Mouse (Mus musculus) forebrain, embryonic 16.5 days (tissue): ENCODE measurements around the gene Uts2b. TPM values are rescaled to one million over a fixed set of nuclear protein-coding genes. Genes with fewer than 3 reads are reported as not detected.

ENCODE experiments used
- ATAC-seq: fragments of 200-750 bp; cut with Nextera tagmentation; 2 replicates; pipeline ENCODE4 v1.8.0; 2017; ENCODE audit warnings: mild to moderate bottlenecking, moderate library complexity
- H3K27ac ChIP-seq: fragments of 300-500 bp; sonication (generic); 2 replicates; pipeline ENCODE4 v1.5.1; 2014; ENCODE audit warnings: low read length, control low read depth
- H3K27me3 ChIP-seq: fragments of 300-500 bp; sonication (generic); replicated peaks from 2 replicates; pipeline ENCODE4 v1.6.1; 2014; ENCODE audit warnings: low read length; ENCODE audit not compliant: control insufficient read depth, insufficient read depth
- H3K36me3 ChIP-seq: fragments of 300-500 bp; sonication (generic); 2 replicates; pipeline ENCODE4 v1.6.1; 2014; ENCODE audit not compliant: control insufficient read depth, insufficient read depth
- H3K4me1 ChIP-seq: fragments of 300-500 bp; sonication (generic); replicated peaks from 2 replicates; pipeline ENCODE4 v1.6.1; 2014; ENCODE audit warnings: low read length; ENCODE audit not compliant: control insufficient read depth, insufficient read depth
- H3K4me2 ChIP-seq: fragments of 300-500 bp; sonication (generic); 2 replicates; pipeline ENCODE4 v1.6.1; 2014; ENCODE audit warnings: mild to moderate bottlenecking, low read length, control low read depth
- H3K4me3 ChIP-seq: fragments of 300-500 bp; sonication (generic); replicated peaks from 2 replicates; pipeline ENCODE4 v1.5.1; 2014; ENCODE audit warnings: mild to moderate bottlenecking, low read length, control low read depth
- H3K9ac ChIP-seq: fragments of 300-500 bp; sonication (generic); replicated peaks from 2 replicates; pipeline ENCODE4 v1.6.1; 2014; ENCODE audit warnings: low read depth, low read length, control low read depth
- H3K9me3 ChIP-seq: fragments of 300-500 bp; sonication (generic); 2 replicates; pipeline ENCODE4 v1.6.1; 2016; ENCODE audit warnings: low read length; ENCODE audit not compliant: control insufficient read depth
- WGBS: fragments of 180-500 bp; shearing (Covaris S2); extraction: QIAGEN DNeasy Blood & Tissue Kit; methylation state at CpG from one replicate; pipeline ENCODE4 v1.1.7; 2014; 5-methylcytosine and 5-hydroxymethylcytosine counted together
- polyA plus RNA-seq: library from polyadenylated mRNA; unstranded; fragments of >200 nt; fragmentation: Nextera tagmentation; extraction: Ambion mirVana; gene quantifications from 2 replicates; pipeline ENCODE4 v1.2.1, GENCODE M21; 2015

Uts2b gene
- polyA plus RNA-seq, result not detected in 2 replicates

- no peaks in the 10 kb centered on the region for H3K4me1 ChIP-seq
- H3K4me3 ChIP-seq, result no peak within 1 kb of the TSS
- H3K4me2 ChIP-seq, result no peak within 1 kb of the TSS
- H3K9ac ChIP-seq, result no peak within 1 kb of the TSS
- ATAC-seq, result no peak
- no peaks in the 10 kb centered on the region for H3K9me3 ChIP-seq
- WGBS, result 80% methylated on average over 8 of the region's 8 CpGs
- H3K36me3 ChIP-seq, result no peaks in the 10 kb centered on the region
- H3K27ac ChIP-seq, result no peak within 1 kb of the TSS
- no peaks in the 10 kb centered on the region for H3K27me3 ChIP-seq
Observed at GRCm38 (mm10) chr16:27370191-27370590, at the start of gene Uts2b. Uts2b (minus strand) TSS chr16:27370239.

GRCm38 (mm10) chr16:27417632-27418031 lies 47.6 kb upstream of the Uts2b start:
- Histone ChIP-seq H3K36me3 (peaks cover 45% of the 10 kb centered on the region), H3K4me2 (no peak overlapping the region), H3K27ac (no peak overlapping the region), H3K27me3 (no peaks in the 10 kb centered on the region), H3K4me3 (no peak overlapping the region), H3K4me1 (no peaks in the 10 kb centered on the region), H3K9ac (no peak overlapping the region), H3K9me3 (peaks cover 2% of the 10 kb centered on the region; the same call in 1 of the 2 replicates)
- no peak for ATAC-seq
- 90% methylated on average over 3 of the region's 3 CpGs for WGBS

GRCm38 (mm10) chr16:27416937-27417584 lies 47.0 kb upstream of the Uts2b start:
- peaks cover 39% of the 10 kb centered on the region for H3K36me3 ChIP-seq
- no peak overlapping the region for H3K27ac ChIP-seq
- WGBS, result 96% methylated on average over 6 of the region's 6 CpGs
- no peak for ATAC-seq
- peaks cover 2% of the 10 kb centered on the region; the same call in 1 of the 2 replicates for H3K9me3 ChIP-seq
- H3K9ac ChIP-seq, result no peak overlapping the region
- H3K4me3 ChIP-seq, result no peak overlapping the region
- no peaks in the 10 kb centered on the region for H3K27me3 ChIP-seq
- no peaks in the 10 kb centered on the region for H3K4me1 ChIP-seq
- no peak overlapping the region for H3K4me2 ChIP-seq

- no peak overlapping the region for H3K27ac ChIP-seq
- no peak overlapping the region for H3K4me2 ChIP-seq
- ATAC-seq, result no peak
- peaks cover 8% of the 10 kb centered on the region for H3K36me3 ChIP-seq
- no peaks in the 10 kb centered on the region for H3K4me1 ChIP-seq
- H3K4me3 ChIP-seq, result no peak overlapping the region
- H3K9ac ChIP-seq, result no peak overlapping the region
- no peaks in the 10 kb centered on the region for H3K27me3 ChIP-seq
- no peaks in the 10 kb centered on the region for H3K9me3 ChIP-seq
Observed at GRCm38 (mm10) chr16:27404107-27404506, 34.1 kb upstream of the Uts2b start.

GRCm38 (mm10) chr16:27401579-27401978 lies 31.5 kb upstream of the Uts2b start:
- Histone ChIP-seq H3K4me1 (no peaks in the 10 kb centered on the region), H3K9me3 (no peaks in the 10 kb centered on the region), H3K27ac (no peak overlapping the region), H3K27me3 (no peaks in the 10 kb centered on the region), H3K36me3 (0 out of 2 replicates have a peak, but pooled peaks cover 3% of the 10 kb centered on the region), H3K9ac (no peak overlapping the region), H3K4me3 (no peak overlapping the region), H3K4me2 (no peak overlapping the region)
- 81% methylated on average over 2 of the region's 2 CpGs for WGBS
- ATAC-seq, result no peak

GRCm38 (mm10) chr16:27399719-27400253 lies 29.7 kb upstream of the Uts2b start:
- WGBS, result 95% methylated on average over 6 of the region's 6 CpGs
- Histone ChIP-seq H3K27me3 (no peaks in the 10 kb centered on the region), H3K4me3 (no peak overlapping the region), H3K9me3 (peaks cover 2% of the 10 kb centered on the region; the same call in 1 of the 2 replicates), H3K36me3 (no peaks in the 10 kb centered on the region), H3K4me1 (no peaks in the 10 kb centered on the region), H3K27ac (no peak overlapping the region), H3K4me2 (no peak overlapping the region), H3K9ac (no peak overlapping the region)
- ATAC-seq, result no peak

GRCm38 (mm10) chr16:27399026-27399718 lies 29.1 kb upstream of the Uts2b start:
- no peaks in the 10 kb centered on the region for H3K4me1 ChIP-seq
- H3K4me3 ChIP-seq, result no peak overlapping the region
- no peaks in the 10 kb centered on the region for H3K27me3 ChIP-seq
- no peaks in the 10 kb centered on the region for H3K36me3 ChIP-seq
- 98% methylated on average over 3 of the region's 3 CpGs for WGBS
- peaks cover 2% of the 10 kb centered on the region; the same call in 1 of the 2 replicates for H3K9me3 ChIP-seq
- no peak overlapping the region for H3K27ac ChIP-seq
- no peak overlapping the region for H3K4me2 ChIP-seq
- H3K9ac ChIP-seq, result no peak overlapping the region
- ATAC-seq, result no peak

- no peaks in the 10 kb centered on the region for H3K36me3 ChIP-seq
- no peak overlapping the region for H3K27ac ChIP-seq
- no peaks in the 10 kb centered on the region for H3K27me3 ChIP-seq
- peaks cover 2% of the 10 kb centered on the region; the same call in 1 of the 2 replicates for H3K9me3 ChIP-seq
- H3K9ac ChIP-seq, result no peak overlapping the region
- 100% methylated on average over 1 of the region's 1 CpGs for WGBS
- H3K4me1 ChIP-seq, result peaks cover 5% of the 10 kb centered on the region
- ATAC-seq, result no peak
- no peak overlapping the region for H3K4me3 ChIP-seq
- H3K4me2 ChIP-seq, result no peak overlapping the region
Observed at GRCm38 (mm10) chr16:27396951-27397350, 26.9 kb upstream of the Uts2b start.

- Histone ChIP-seq H3K9me3 (peaks cover 2% of the 10 kb centered on the region; the same call in 1 of the 2 replicates), H3K36me3 (no peaks in the 10 kb centered on the region), H3K27me3 (no peaks in the 10 kb centered on the region), H3K4me3 (no peak overlapping the region), H3K4me2 (no peak overlapping the region), H3K9ac (no peak overlapping the region), H3K4me1 (peaks cover 17% of the 10 kb centered on the region), H3K27ac (no peak overlapping the region)
- no peak for ATAC-seq
- WGBS, result 93% methylated on average over 4 of the region's 4 CpGs
Observed at GRCm38 (mm10) chr16:27395251-27396037, 25.4 kb upstream of the Uts2b start.
